Mouse (Mus musculus): ENCODE measurements around the gene Mblac2. TPM values are rescaled to one million over a fixed set of nuclear protein-coding genes. Genes with fewer than 3 reads are reported as not detected.

Mblac2 gene
- polyA plus RNA-seq, 1 experiment = 0.62 TPM

GRCm38 (mm10) chr13:81729102-81729501 is 18.0 kb downstream of the Mblac2 start:
- Histone ChIP-seq H3K27me3 (ENCODE audit: control insufficient read depth, insufficient read depth, insufficient read length) (no peaks in the 10 kb centered on the region), H3K4me2 (ENCODE audit: low read depth) (no peak overlapping the region), H3K79me2 (ENCODE audit: control insufficient read depth, insufficient read depth) (no peaks in the 10 kb centered on the region), H3K4me3 (no peak overlapping the region), H3ac (ENCODE audit: control insufficient read depth, insufficient read length) (no peak overlapping the region), H3K36me3 (ENCODE audit: control insufficient read depth, insufficient read depth) (no peaks in the 10 kb centered on the region)
- no peak for TF ChIP-seq MYOG (IDR thresholded peaks at IDR 0.05; ENCODE audit: control insufficient read depth in 1 of 3, insufficient read depth in 1 of 3, insufficient read length in 2 of 3, low read depth in 2 of 3)
- no peak for TF ChIP-seq SRF (IDR thresholded peaks at IDR 0.05; ENCODE audit: control insufficient read depth, insufficient read length, low read depth)
- TF ChIP-seq REST (IDR thresholded peaks at IDR 0.05; ENCODE audit: insufficient read depth, insufficient read length) = no peak
- TF ChIP-seq CEBPB (IDR thresholded peaks at IDR 0.05; ENCODE audit: insufficient read depth, poor library complexity, severe bottlenecking) = no peak
- no peak for TF ChIP-seq E2F4 (IDR thresholded peaks at IDR 0.05; ENCODE audit: insufficient read depth)

GRCm38 (mm10) chr13:81730362-81730761 is 19.2 kb downstream of the Mblac2 start:
- TF ChIP-seq REST (IDR thresholded peaks at IDR 0.05; ENCODE audit: insufficient read depth, insufficient read length) = no peak
- no peak for TF ChIP-seq MAX (IDR thresholded peaks at IDR 0.05; ENCODE audit: low read depth)
- TF ChIP-seq POLR2A (IDR thresholded peaks at IDR 0.05; ENCODE audit: insufficient read length, low read depth) = no peak
- TF ChIP-seq USF1 (IDR thresholded peaks at IDR 0.05; ENCODE audit: low read depth) = no peak
- TF ChIP-seq CEBPB (IDR thresholded peaks at IDR 0.05; ENCODE audit: insufficient read depth, poor library complexity, severe bottlenecking) = no peak
- TF ChIP-seq MYOG (IDR thresholded peaks at IDR 0.05; ENCODE audit: control insufficient read depth in 1 of 3, insufficient read depth in 1 of 3, insufficient read length in 2 of 3, low read depth in 2 of 3) = no peak
- no peak for TF ChIP-seq TCF3 (IDR thresholded peaks at IDR 0.05; ENCODE audit: insufficient read length, low read depth)
- TF ChIP-seq TCF12 (IDR thresholded peaks at IDR 0.05; ENCODE audit: insufficient read depth, poor library complexity, severe bottlenecking) = no peak
- H3K4me3 ChIP-seq = no peak overlapping the region
- no peaks in the 10 kb centered on the region for H3K79me2 ChIP-seq (ENCODE audit: control insufficient read depth, insufficient read depth)
- H3K4me2 ChIP-seq (ENCODE audit: low read depth) = no peak overlapping the region
- no peaks in the 10 kb centered on the region for H3K36me3 ChIP-seq (ENCODE audit: control insufficient read depth, insufficient read depth)
- no peaks in the 10 kb centered on the region for H3K27me3 ChIP-seq (ENCODE audit: control insufficient read depth, insufficient read depth, insufficient read length)
- no peak overlapping the region for H3ac ChIP-seq (ENCODE audit: control insufficient read depth, insufficient read length)

- Histone ChIP-seq H3K27me3 (ENCODE audit: control insufficient read depth, insufficient read depth, insufficient read length) (no peaks in the 10 kb centered on the region), H3K79me2 (ENCODE audit: control insufficient read depth, insufficient read depth) (no peaks in the 10 kb centered on the region), H3K36me3 (ENCODE audit: control insufficient read depth, insufficient read depth) (no peaks in the 10 kb centered on the region), H3ac (ENCODE audit: control insufficient read depth, insufficient read length) (no peak overlapping the region), H3K4me3 (no peak overlapping the region), H3K4me2 (ENCODE audit: low read depth) (no peak overlapping the region)
- TF ChIP-seq MYOG (IDR thresholded peaks at IDR 0.05; ENCODE audit: control insufficient read depth in 1 of 3, insufficient read depth in 1 of 3, insufficient read length in 2 of 3, low read depth in 2 of 3) = no peak
- TF ChIP-seq POLR2A (IDR thresholded peaks at IDR 0.05; ENCODE audit: insufficient read length, low read depth) = no peak
- TF ChIP-seq REST (IDR thresholded peaks at IDR 0.05; ENCODE audit: insufficient read depth, insufficient read length) = no peak
- no peak for TF ChIP-seq TCF3 (IDR thresholded peaks at IDR 0.05; ENCODE audit: insufficient read length, low read depth)
- no peak for TF ChIP-seq MAX (IDR thresholded peaks at IDR 0.05; ENCODE audit: low read depth)
- TF ChIP-seq E2F4 (IDR thresholded peaks at IDR 0.05; ENCODE audit: insufficient read depth) = no peak
- TF ChIP-seq TCF12 (IDR thresholded peaks at IDR 0.05; ENCODE audit: insufficient read depth, poor library complexity, severe bottlenecking) = no peak
- TF ChIP-seq CEBPB (IDR thresholded peaks at IDR 0.05; ENCODE audit: insufficient read depth, poor library complexity, severe bottlenecking) = no peak
- TF ChIP-seq POLR2AphosphoS2 (IDR thresholded peaks at IDR 0.05; ENCODE audit: insufficient read length, low read depth) = no peak
- TF ChIP-seq MYOD1 (IDR thresholded peaks at IDR 0.05; ENCODE audit: control insufficient read depth in 1 of 3, insufficient read length in 2 of 3, low read depth in 2 of 3) = no peak
- no peak for TF ChIP-seq USF1 (IDR thresholded peaks at IDR 0.05; ENCODE audit: low read depth)
- no peak for TF ChIP-seq SRF (IDR thresholded peaks at IDR 0.05; ENCODE audit: control insufficient read depth, insufficient read length, low read depth)
These were observed 25.5 kb downstream of the Mblac2 start for GRCm38 (mm10) chr13:81736606-81737005.

DNA sequence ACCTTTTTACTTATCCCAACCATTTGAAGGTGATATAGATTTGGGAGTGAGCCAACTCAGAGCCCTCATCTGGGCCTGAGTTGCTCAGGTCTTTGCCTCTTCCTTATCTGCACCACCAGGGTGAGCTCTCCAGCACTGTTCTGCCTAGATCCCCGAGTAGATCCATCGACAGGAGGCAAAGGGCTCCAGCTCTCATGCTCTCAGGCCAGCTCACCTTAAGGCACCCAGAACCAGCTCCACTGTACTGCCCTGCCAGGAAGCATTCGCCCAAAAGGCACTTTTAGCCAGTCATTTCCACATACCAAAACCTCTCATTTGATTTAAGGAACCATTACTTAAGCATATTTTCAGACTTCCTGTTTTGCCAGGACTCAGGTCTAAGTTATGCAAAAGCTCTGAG is 29.8 kb downstream of the Mblac2 start:
- no peaks in the 10 kb centered on the region for H3K36me3 ChIP-seq (ENCODE audit: control insufficient read depth, insufficient read depth)
- no peak overlapping the region for H3K4me3 ChIP-seq
- TF ChIP-seq TCF3 (IDR thresholded peaks at IDR 0.05; ENCODE audit: insufficient read length, low read depth) = no peak
- no peak for TF ChIP-seq MYOD1 (IDR thresholded peaks at IDR 0.05; ENCODE audit: control insufficient read depth in 1 of 3, insufficient read length in 2 of 3, low read depth in 2 of 3)
- TF ChIP-seq MYOG (IDR thresholded peaks at IDR 0.05; ENCODE audit: control insufficient read depth in 1 of 3, insufficient read depth in 1 of 3, insufficient read length in 2 of 3, low read depth in 2 of 3) = no peak
- TF ChIP-seq MAX (IDR thresholded peaks at IDR 0.05; ENCODE audit: low read depth) = no peak
- TF ChIP-seq E2F4 (IDR thresholded peaks at IDR 0.05; ENCODE audit: insufficient read depth) = no peak
- no peak for TF ChIP-seq REST (IDR thresholded peaks at IDR 0.05; ENCODE audit: insufficient read depth, insufficient read length)
- no peak for TF ChIP-seq CEBPB (IDR thresholded peaks at IDR 0.05; ENCODE audit: insufficient read depth, poor library complexity, severe bottlenecking)
- TF ChIP-seq POLR2AphosphoS2 (IDR thresholded peaks at IDR 0.05; ENCODE audit: insufficient read length, low read depth) = no peak
- no peak for TF ChIP-seq POLR2A (IDR thresholded peaks at IDR 0.05; ENCODE audit: insufficient read length, low read depth)
- no peak for TF ChIP-seq SRF (IDR thresholded peaks at IDR 0.05; ENCODE audit: control insufficient read depth, insufficient read length, low read depth)
- TF ChIP-seq TCF12 (IDR thresholded peaks at IDR 0.05; ENCODE audit: insufficient read depth, poor library complexity, severe bottlenecking) = no peak
- no peak for TF ChIP-seq USF1 (IDR thresholded peaks at IDR 0.05; ENCODE audit: low read depth)
- H3K4me2 ChIP-seq (ENCODE audit: low read depth) = no peak overlapping the region
- H3K79me2 ChIP-seq (ENCODE audit: control insufficient read depth, insufficient read depth) = no peaks in the 10 kb centered on the region
- H3K27me3 ChIP-seq (ENCODE audit: control insufficient read depth, insufficient read depth, insufficient read length) = no peaks in the 10 kb centered on the region
- H3ac ChIP-seq (ENCODE audit: control insufficient read depth, insufficient read length) = no peak overlapping the region

GRCm38 (mm10) chr13:81743391-81744091 is 32.4 kb downstream of the Mblac2 start:
- Histone ChIP-seq H3K36me3 (ENCODE audit: control insufficient read depth, insufficient read depth) (no peaks in the 10 kb centered on the region), H3K79me2 (ENCODE audit: control insufficient read depth, insufficient read depth) (no peaks in the 10 kb centered on the region), H3ac (ENCODE audit: control insufficient read depth, insufficient read length) (no peak overlapping the region)

More at GRCm38 (mm10) chr13:81743391-81744091, 32.4 kb downstream of the Mblac2 start:
- Histone ChIP-seq H3K4me3 (no peak overlapping the region), H3K27me3 (ENCODE audit: control insufficient read depth, insufficient read depth, insufficient read length) (no peaks in the 10 kb centered on the region), H3K4me2 (ENCODE audit: low read depth) (no peak overlapping the region)
- TF ChIP-seq MYOD1 (IDR thresholded peaks at IDR 0.05; ENCODE audit: control insufficient read depth in 1 of 3, insufficient read length in 2 of 3, low read depth in 2 of 3) (no peak), MYOG (IDR thresholded peaks at IDR 0.05; ENCODE audit: control insufficient read depth in 1 of 3, insufficient read depth in 1 of 3, insufficient read length in 2 of 3, low read depth in 2 of 3) (no peak), E2F4 (IDR thresholded peaks at IDR 0.05; ENCODE audit: insufficient read depth) (no peak), REST (IDR thresholded peaks at IDR 0.05; ENCODE audit: insufficient read depth, insufficient read length) (no peak), TCF3 (IDR thresholded peaks at IDR 0.05; ENCODE audit: insufficient read length, low read depth) (no peak), POLR2AphosphoS2 (IDR thresholded peaks at IDR 0.05; ENCODE audit: insufficient read length, low read depth) (no peak), CEBPB (IDR thresholded peaks at IDR 0.05; ENCODE audit: insufficient read depth, poor library complexity, severe bottlenecking) (no peak), MAX (IDR thresholded peaks at IDR 0.05; ENCODE audit: low read depth) (no peak), TCF12 (IDR thresholded peaks at IDR 0.05; ENCODE audit: insufficient read depth, poor library complexity, severe bottlenecking) (no peak), USF1 (IDR thresholded peaks at IDR 0.05; ENCODE audit: low read depth) (no peak), POLR2A (IDR thresholded peaks at IDR 0.05; ENCODE audit: insufficient read length, low read depth) (no peak), SRF (IDR thresholded peaks at IDR 0.05; ENCODE audit: control insufficient read depth, insufficient read length, low read depth) (no peak)
